Comparison of ENCODE assay signal across 1 mouse cellular context in genomic region chr3:122986906-122987305, GRCm38 (mm10).
TF ChIP-seq lines count a peak whose summit lies in the region.

No protein-coding gene starts in this region.

TF ChIP-seq in CH12.LX, 34 proteins besides CTCF, POLR2A, EP300 and RAD21 (continued from another document):
- TF ChIP-seq RCOR1 (conservative IDR thresholded peaks at IDR 0.05; ENCODE audit: low read depth, low read length) (peak; percentile 82), UBTF (IDR thresholded peaks at IDR 0.05; ENCODE audit: low read depth, low read length) (no peak), MAX (IDR thresholded peaks at IDR 0.05; ENCODE audit: low read length) (peak; percentile 80; the same call in 1 of the 2 replicates)
TF ChIP-seq in CH12.LX: peak in this region for 14.
